Mouse (Mus musculus) liver, embryonic 14.5 days (tissue): ENCODE data around the gene Ank2. TPM values are rescaled to one million over a fixed set of nuclear protein-coding genes. Genes with fewer than 3 reads are reported as not detected.

Source experiments
- ATAC-seq: fragments of 200-750 bp; cut with Nextera tagmentation; 2 replicates; pipeline ENCODE4 v1.8.0; 2017; ENCODE audit warnings: moderate number of reproducible peaks, mild to moderate bottlenecking, moderate library complexity; ENCODE audit not compliant: insufficient read depth
- DNase-seq, 3 experiments: peaks; one replicate each; pipeline ENCODE4 v3.0.0-alpha.2; 2012 to 2013; ENCODE audit warnings: low read depth in 3 of 3, low spot score in 3 of 3
- H3K27ac ChIP-seq: fragments of 300-500 bp; sonication (generic); 2 replicates; pipeline ENCODE4 v1.5.1; 2014; ENCODE audit warnings: moderate library complexity, mild to moderate bottlenecking, control low read depth, inconsistent platforms
- H3K27me3 ChIP-seq: fragments of 300-500 bp; sonication (generic); 2 replicates; pipeline ENCODE4 v1.6.1; 2014; ENCODE audit warnings: mild to moderate bottlenecking, low read length, moderate library complexity; ENCODE audit not compliant: control insufficient read depth, insufficient read depth
- H3K36me3 ChIP-seq: fragments of 300-500 bp; sonication (generic); replicated peaks from 2 replicates; pipeline ENCODE4 v1.6.1; 2014; ENCODE audit warnings: low read depth; ENCODE audit not compliant: control insufficient read depth, insufficient read depth
- H3K4me1 ChIP-seq, 2 experiments: fragments of 200-500 bp in 1 of 2; fragments of 300-500 bp in 1 of 2; sonication (generic) in 1 of 2; replicated peaks; 2 replicates each; pipeline ENCODE4 v1.6.1; 2012 to 2014; ENCODE audit warnings: antibody characterized with exemption in 1 of 2, inconsistent platforms in 1 of 2, low read length in 1 of 2; ENCODE audit not compliant: control insufficient read depth in 2 of 2, insufficient read depth in 2 of 2
- H3K4me2 ChIP-seq: fragments of 300-500 bp; sonication (generic); 2 replicates; pipeline ENCODE4 v1.6.1; 2014; ENCODE audit warnings: low read depth, mild to moderate bottlenecking, control low read depth, moderate library complexity
- H3K4me3 ChIP-seq, 2 experiments: fragments of 200-500 bp in 1 of 2; fragments of 300-500 bp in 1 of 2; sonication (generic) in 1 of 2; 2 replicates each; pipeline ENCODE4 v1.5.1; 2012 to 2014; ENCODE audit warnings: low read depth in 2 of 2, low read length in 2 of 2, mild to moderate bottlenecking in 2 of 2, control low read depth in 1 of 2, inconsistent platforms in 1 of 2, moderate library complexity in 1 of 2; ENCODE audit not compliant: insufficient read depth in 1 of 2
- H3K9ac ChIP-seq: fragments of 300-500 bp; sonication (generic); replicated peaks from 2 replicates; pipeline ENCODE4 v1.6.1; 2014; ENCODE audit warnings: mild to moderate bottlenecking, control low read depth, moderate library complexity
- H3K9me3 ChIP-seq: fragments of 300-500 bp; sonication (generic); 2 replicates; pipeline ENCODE4 v1.6.1; 2016; ENCODE audit warnings: low read length, mixed read lengths; ENCODE audit not compliant: control insufficient read depth
- CTCF ChIP-seq: IDR thresholded peaks from 2 replicates; pipeline ENCODE4 v1.5.1; 2016; ENCODE audit warnings: antibody characterized with exemption, low read depth, control low read depth
- EP300 ChIP-seq: IDR thresholded peaks from 2 replicates; pipeline ENCODE4 v1.6.1; 2016; ENCODE audit warnings: antibody characterized with exemption, low read depth
- WGBS: fragments of 180-500 bp; shearing (Covaris S2); extraction: QIAGEN DNeasy Blood & Tissue Kit; methylation state at CpG from one replicate; pipeline ENCODE4 v1.1.7; 2014; ENCODE audit not compliant: insufficient replicate concordance; 5-methylcytosine and 5-hydroxymethylcytosine counted together
- polyA plus RNA-seq, 2 experiments: library from polyadenylated mRNA; depleted of rRNA in 1 of 2; stranded (reverse) in 1 of 2; unstranded in 1 of 2; fragments of >200 nt; fragmentation: Nextera tagmentation in 1 of 2; extraction: Ambion mirVana in 1 of 2; gene quantifications; 2 replicates each; pipeline versions ENCODE4 v1.2.1 to v1.2.3; 2012 to 2014

The Ank2 gene
- polyA plus RNA-seq, 2 experiments: 4.8 to 5.2 TPM

- no peak overlapping the region for H3K4me3 ChIP-seq
- H3K4me1 ChIP-seq: no peaks in the 10 kb centered on the region
- H3K27ac ChIP-seq: no peak overlapping the region
- 64% methylated on average over 7 of the region's 7 CpGs for WGBS
- H3K9ac ChIP-seq: no peak overlapping the region
- H3K9me3 ChIP-seq: no peaks in the 10 kb centered on the region
- no peak overlapping the region for H3K4me2 ChIP-seq
- ATAC-seq (no peak), DNase-seq (no peak)
- no peak for TF ChIP-seq EP300
- TF ChIP-seq CTCF: no peak
- H3K27me3 ChIP-seq: no peaks in the 10 kb centered on the region
- H3K36me3 ChIP-seq: no peaks in the 10 kb centered on the region
These were observed 505.0 kb downstream of the Ank2 start for GRCm38 (mm10) chr3:126994149-126994548.

GRCm38 (mm10) chr3:126989936-126990335 lies 509.2 kb downstream of the Ank2 start:
- Histone ChIP-seq H3K4me1 (no peaks in the 10 kb centered on the region), H3K4me2 (no peak overlapping the region), H3K36me3 (no peaks in the 10 kb centered on the region), H3K9me3 (no peaks in the 10 kb centered on the region), H3K27me3 (no peaks in the 10 kb centered on the region), H3K9ac (no peak overlapping the region), H3K27ac (no peak overlapping the region), H3K4me3 (no peak overlapping the region)
- DNase-seq (no peak), ATAC-seq (no peak)
- TF ChIP-seq EP300 (no peak), CTCF (no peak)
- 66% methylated on average over 3 of the region's 3 CpGs for WGBS

- DNase-seq: no peak
- Histone ChIP-seq H3K4me3 (no peak overlapping the region), H3K4me2 (no peak overlapping the region), H3K9me3 (no peaks in the 10 kb centered on the region), H3K27me3 (no peaks in the 10 kb centered on the region), H3K36me3 (no peaks in the 10 kb centered on the region), H3K4me1 (no peaks in the 10 kb centered on the region), H3K27ac (no peak overlapping the region), H3K9ac (no peak overlapping the region)
- TF ChIP-seq EP300: no peak
- TF ChIP-seq CTCF: no peak
- ATAC-seq: no peak
- 59% methylated on average over 3 of the region's 3 CpGs for WGBS
These were observed 512.5 kb downstream of the Ank2 start for GRCm38 (mm10) chr3:126986687-126987086.

GRCm38 (mm10) chr3:126982814-126983213 lies 516.3 kb downstream of the Ank2 start:
- Histone ChIP-seq H3K4me3 (no peak overlapping the region), H3K4me1 (no peaks in the 10 kb centered on the region), H3K36me3 (no peaks in the 10 kb centered on the region), H3K27ac (no peak overlapping the region), H3K9me3 (no peaks in the 10 kb centered on the region), H3K27me3 (no peaks in the 10 kb centered on the region), H3K9ac (no peak overlapping the region), H3K4me2 (no peak overlapping the region)
- DNase-seq: no peak
- no peak for TF ChIP-seq EP300
- TF ChIP-seq CTCF: no peak
- no peak for ATAC-seq
- WGBS: 55% methylated on average over 5 of the region's 5 CpGs

GRCm38 (mm10) chr3:126981163-126981562 lies 518.0 kb downstream of the Ank2 start:
- Histone ChIP-seq H3K4me3 (no peak overlapping the region), H3K4me1 (no peaks in the 10 kb centered on the region), H3K36me3 (no peaks in the 10 kb centered on the region), H3K27ac (no peak overlapping the region), H3K9ac (no peak overlapping the region), H3K9me3 (no peaks in the 10 kb centered on the region), H3K27me3 (no peaks in the 10 kb centered on the region), H3K4me2 (no peak overlapping the region)
- ATAC-seq (no peak), DNase-seq (no peak)
- WGBS: 67% methylated on average over 3 of the region's 3 CpGs
- TF ChIP-seq CTCF (no peak), EP300 (no peak)
